Mouse (Mus musculus) hindbrain, embryonic 11.5 days (tissue): ENCODE data around the gene Hormad1. TPM values are rescaled to one million over a fixed set of nuclear protein-coding genes. Genes with fewer than 3 reads are reported as not detected.
"Not testable (repeated sequence)": the region's sequence is repeated elsewhere in the genome, so short reads cannot be mapped to it uniquely, and the experiment has no call there.

Source experiments
- ATAC-seq: fragments of 200-750 bp; cut with Nextera tagmentation; 2 replicates; pipeline ENCODE4 v1.8.0; 2017; ENCODE audit warnings: mild to moderate bottlenecking, moderate TSS enrichment, moderate library complexity; ENCODE audit not compliant: low FRiP score
- DNase-seq: peaks from one replicate; pipeline ENCODE4 v3.0.0-alpha.2; 2015; ENCODE audit warnings: low spot score
- H3K27ac ChIP-seq: fragments of 300-500 bp; sonication (generic); 2 replicates; pipeline ENCODE4 v1.5.1; 2014; ENCODE audit warnings: mild to moderate bottlenecking, low read depth, low read length
- H3K27me3 ChIP-seq: fragments of 300-500 bp; sonication (generic); 2 replicates; pipeline ENCODE4 v1.6.1; 2014; ENCODE audit warnings: mild to moderate bottlenecking, low read length, moderate library complexity, mixed read lengths; ENCODE audit not compliant: control insufficient read depth, insufficient read depth
- H3K36me3 ChIP-seq: fragments of 300-500 bp; sonication (generic); 2 replicates; pipeline ENCODE4 v1.6.1; 2014; ENCODE audit warnings: mild to moderate bottlenecking, low read length, moderate library complexity, mixed read lengths; ENCODE audit not compliant: control insufficient read depth, insufficient read depth
- H3K4me1 ChIP-seq: fragments of 300-500 bp; sonication (generic); replicated peaks from 2 replicates; pipeline ENCODE4 v1.6.1; 2014; ENCODE audit warnings: low read length, mixed read lengths; ENCODE audit not compliant: control insufficient read depth, insufficient read depth
- H3K4me2 ChIP-seq: fragments of 300-500 bp; sonication (generic); replicated peaks from 2 replicates; pipeline ENCODE4 v1.6.1; 2014; ENCODE audit warnings: mild to moderate bottlenecking, low read depth, low read length
- H3K4me3 ChIP-seq: fragments of 300-500 bp; sonication (generic); 2 replicates; pipeline ENCODE4 v1.5.1; 2014; ENCODE audit warnings: low read depth, low read length
- H3K9ac ChIP-seq: fragments of 300-500 bp; sonication (generic); 2 replicates; pipeline ENCODE4 v1.6.1; 2014; ENCODE audit warnings: low read depth, low read length
- H3K9me3 ChIP-seq: fragments of 300-500 bp; sonication (generic); 2 replicates; pipeline ENCODE4 v1.6.1; 2016; ENCODE audit warnings: low read length; ENCODE audit not compliant: control insufficient read depth
- WGBS: fragments of 180-500 bp; shearing (Covaris S2); extraction: QIAGEN DNeasy Blood & Tissue Kit; methylation state at CpG from one replicate; pipeline ENCODE4 v1.1.7; 2014; 5-methylcytosine and 5-hydroxymethylcytosine counted together
- polyA plus RNA-seq: library from polyadenylated mRNA; unstranded; fragments of >200 nt; fragmentation: Nextera tagmentation; extraction: Ambion mirVana; gene quantifications from 2 replicates; pipeline ENCODE4 v1.2.1, GENCODE M21; 2014

Hormad1 gene
- polyA plus RNA-seq, 1 experiment from 2014 or later = not detected

DNA sequence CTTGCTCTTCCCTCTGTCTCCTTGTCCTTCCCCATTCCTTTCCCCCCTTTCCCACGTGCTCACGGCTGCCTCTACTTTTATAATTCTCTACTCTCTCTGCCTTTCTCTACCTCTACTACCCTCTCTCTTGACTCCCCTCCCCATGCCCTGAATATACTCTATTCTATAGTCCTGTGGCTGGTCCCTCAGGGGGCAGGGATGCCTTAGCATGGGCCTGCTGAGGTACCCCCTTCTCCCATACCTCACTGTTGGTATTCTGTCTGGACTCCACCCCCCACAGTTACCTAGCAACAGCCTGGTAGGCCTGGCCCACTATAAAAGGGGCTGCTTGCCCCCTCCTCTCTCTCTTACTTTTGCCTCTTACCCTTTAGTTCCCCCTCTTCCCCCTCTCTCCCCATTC lies 64.1 kb downstream of the Hormad1 start:
- Histone ChIP-seq H3K9ac (no peak overlapping the region), H3K4me2 (no peak overlapping the region), H3K27ac (no peak overlapping the region), H3K9me3 (no peaks in the 10 kb centered on the region), H3K4me3 (no peak overlapping the region), H3K4me1 (peaks cover 4% of the 10 kb centered on the region; the same call in 1 of the 2 replicates), H3K27me3 (no peaks in the 10 kb centered on the region), H3K36me3 (no peaks in the 10 kb centered on the region)
- DNase-seq = no peak
- 64% methylated on average over 2 of the region's 2 CpGs for WGBS
- ATAC-seq = no peak

DNA sequence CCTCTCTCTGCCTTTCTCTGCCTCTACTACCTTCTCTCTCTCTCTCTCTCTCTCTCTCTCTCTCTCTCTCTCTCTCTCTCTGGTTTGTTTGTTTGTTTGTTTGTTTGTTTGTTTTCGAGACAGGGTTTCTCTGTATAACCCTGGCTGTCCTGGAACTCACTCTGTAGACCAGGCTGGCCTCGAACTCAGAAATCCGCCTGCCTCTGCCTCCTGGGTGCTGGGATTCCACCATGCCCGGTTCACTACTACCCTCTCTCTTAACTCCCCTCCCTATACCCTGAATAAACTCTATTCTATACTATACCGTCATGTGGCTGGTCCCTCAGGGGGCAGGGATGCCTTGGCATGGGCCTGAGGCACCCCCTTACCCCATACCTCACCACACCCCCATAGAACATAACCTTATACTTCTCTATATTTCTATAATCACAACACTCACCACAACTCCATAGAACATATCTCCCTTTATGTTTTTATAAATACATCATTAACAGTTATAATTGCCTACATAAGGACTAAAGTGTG lies 64.6 kb downstream of the Hormad1 start:
- peak overlapping the region; percentile 40 for H3K4me2 ChIP-seq
- not testable (repeated sequence) for H3K27ac ChIP-seq, DNase-seq, H3K4me1 ChIP-seq, H3K27me3 ChIP-seq, H3K9me3 ChIP-seq, ATAC-seq, H3K36me3 ChIP-seq
- 0 out of 2 replicates have a peak overlapping the region, but pooled peaks have one; percentile 34 for H3K9ac ChIP-seq
- H3K4me3 ChIP-seq = peak overlapping the region; percentile 63; the same call in 1 of the 2 replicates
- WGBS = 75% methylated on average over 5 of the region's 5 CpGs

DNA sequence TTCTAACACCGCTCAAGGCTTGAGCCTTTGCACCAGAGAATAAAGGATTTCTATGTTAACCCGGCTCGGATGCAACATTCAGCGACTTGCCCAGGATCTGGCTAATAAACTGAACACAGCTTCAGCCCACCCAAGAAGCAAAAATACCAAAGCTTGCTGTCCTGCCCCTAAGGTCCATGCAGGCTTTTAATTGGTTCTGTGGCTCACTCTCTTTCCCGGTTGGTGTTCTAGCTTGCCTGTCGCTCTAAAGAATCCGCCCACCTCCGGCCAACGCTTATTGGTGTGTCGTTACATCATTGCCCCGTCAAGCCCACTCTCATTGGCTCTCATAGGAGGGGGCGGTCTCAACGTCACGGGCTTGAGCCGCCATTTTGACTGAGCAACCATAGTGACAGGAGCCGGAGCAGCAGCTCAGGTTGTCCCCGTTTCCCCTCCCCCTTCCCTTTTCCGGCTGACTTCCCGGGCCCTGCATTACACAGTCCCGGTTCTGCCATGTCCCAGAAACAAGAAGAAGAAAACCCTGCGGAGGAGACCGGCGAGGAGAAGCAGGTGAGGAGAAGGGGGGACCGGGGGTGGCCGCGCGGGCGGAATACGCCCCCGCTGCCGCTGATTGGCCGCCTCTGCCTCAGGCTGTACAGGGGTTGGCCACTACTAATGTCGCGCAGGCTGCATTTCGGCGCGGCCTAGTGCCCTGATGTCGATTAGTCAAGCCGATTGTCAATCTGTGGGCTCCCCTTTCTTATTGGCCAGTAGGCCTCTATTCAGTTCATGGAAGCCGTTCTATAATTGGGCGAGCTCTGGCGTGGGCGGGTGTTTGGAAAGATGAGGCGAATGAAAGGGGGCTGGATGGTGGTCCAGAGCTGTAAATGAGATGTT lies 65.4 kb downstream of the Hormad1 start, which contains the start of gene Ensa:
TSS of gene Ensa (plus strand) at position 366 of the 876 bp plus-strand sequence.
- Histone ChIP-seq H3K4me2 (peak within 1 kb of the TSS; percentile 65), H3K4me1 (peaks cover 4% of the 10 kb centered on the region; the same call in 1 of the 2 replicates), H3K36me3 (no peaks in the 10 kb centered on the region), H3K4me3 (peak within 1 kb of the TSS; percentile 63), H3K9ac (peak within 1 kb of the TSS; percentile 74), H3K9me3 (no peaks in the 10 kb centered on the region), H3K27me3 (no peaks in the 10 kb centered on the region), H3K27ac (no peak within 1 kb of the TSS)
- DNase-seq (peak; percentile 96), ATAC-seq (peak; percentile 99)
- WGBS = under 1% methylated on average over 44 of the region's 44 CpGs

DNA sequence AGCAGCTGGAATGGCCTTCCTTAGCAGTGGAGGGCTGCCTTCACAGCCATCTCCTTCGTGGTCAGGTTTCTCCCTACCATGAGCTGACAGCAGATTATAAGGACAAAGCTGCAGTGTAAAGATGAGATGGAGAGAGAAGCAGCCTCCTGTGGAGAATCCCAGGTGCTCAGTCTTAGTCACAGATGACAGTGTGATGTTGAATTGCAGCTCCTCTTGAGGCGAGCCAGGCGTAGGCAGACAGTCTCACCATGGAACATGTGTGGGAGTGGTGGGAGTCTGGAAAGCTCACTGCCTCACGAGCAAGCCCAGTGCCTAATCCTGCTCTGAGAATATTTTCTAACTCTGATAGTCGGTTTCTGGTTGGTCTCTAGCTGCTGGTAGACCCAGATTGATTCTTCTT lies 68.3 kb downstream of the Hormad1 start:
- no peak overlapping the region for H3K27ac ChIP-seq
- H3K4me1 ChIP-seq = peaks cover 4% of the 10 kb centered on the region; the same call in 1 of the 2 replicates
- H3K36me3 ChIP-seq = no peaks in the 10 kb centered on the region; the same call in 1 of the 2 replicates
- no peak for ATAC-seq
- H3K9me3 ChIP-seq = no peaks in the 10 kb centered on the region
- no peak overlapping the region for H3K4me3 ChIP-seq
- DNase-seq = no peak
- no peak overlapping the region for H3K9ac ChIP-seq
- H3K4me2 ChIP-seq = no peak overlapping the region
- 89% methylated on average over 5 of the region's 5 CpGs for WGBS
- H3K27me3 ChIP-seq = no peaks in the 10 kb centered on the region

DNA sequence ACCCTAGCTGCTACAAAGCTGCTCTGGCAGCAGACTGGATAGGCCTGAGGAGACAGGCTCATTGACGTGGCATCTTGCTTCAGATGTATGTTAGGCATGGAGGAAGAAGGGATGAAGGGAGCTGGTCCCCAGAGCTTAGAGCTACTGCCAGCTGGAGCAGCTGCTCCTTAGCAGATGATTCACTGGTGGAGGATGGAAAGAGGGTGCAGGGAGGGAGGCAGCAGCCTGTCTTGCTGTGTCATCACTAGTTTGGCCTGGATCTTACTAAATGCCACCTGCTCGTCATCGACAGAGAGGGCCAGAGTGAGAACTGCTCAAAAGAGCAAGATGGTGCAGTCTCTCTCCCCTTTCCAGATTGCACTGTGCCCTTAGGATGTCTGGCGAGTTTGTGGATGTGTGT lies 70.3 kb downstream of the Hormad1 start:
- peaks cover 4% of the 10 kb centered on the region; the same call in 1 of the 2 replicates for H3K4me1 ChIP-seq
- no peaks in the 10 kb centered on the region; the same call in 1 of the 2 replicates for H3K36me3 ChIP-seq
- H3K9ac ChIP-seq = no peak overlapping the region
- H3K27ac ChIP-seq = no peak overlapping the region
- no peak overlapping the region for H3K4me3 ChIP-seq
- no peak overlapping the region for H3K4me2 ChIP-seq
- no peaks in the 10 kb centered on the region for H3K27me3 ChIP-seq
- DNase-seq (no peak), ATAC-seq (no peak)
- H3K9me3 ChIP-seq = no peaks in the 10 kb centered on the region
- WGBS = 85% methylated on average over 4 of the region's 4 CpGs

DNA sequence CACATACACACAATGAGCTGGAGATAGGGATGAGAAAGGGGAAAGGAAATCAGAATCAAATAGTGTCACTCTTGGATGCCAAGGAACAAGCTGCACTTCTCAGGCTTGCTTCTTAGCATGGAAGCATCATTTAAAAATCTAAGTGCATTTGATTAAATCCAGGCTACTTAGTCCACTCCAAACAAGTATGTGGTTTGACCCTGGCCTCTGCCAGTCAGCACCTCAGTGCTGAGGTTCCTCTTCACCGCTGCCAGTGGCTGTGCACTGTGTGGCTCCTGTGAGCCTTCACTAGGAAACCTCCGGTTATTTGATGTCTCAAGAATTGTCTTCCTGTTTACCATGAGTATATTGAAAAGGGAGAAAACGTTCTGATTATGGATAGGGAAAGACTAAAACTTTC lies 71.4 kb downstream of the Hormad1 start:
- no peaks in the 10 kb centered on the region for H3K27me3 ChIP-seq
- no peak for DNase-seq
- WGBS = 83% methylated on average over 3 of the region's 3 CpGs
- peaks cover 4% of the 10 kb centered on the region; the same call in 1 of the 2 replicates for H3K4me1 ChIP-seq
- H3K4me3 ChIP-seq = no peak overlapping the region
- no peak for ATAC-seq
- no peaks in the 10 kb centered on the region; the same call in 1 of the 2 replicates for H3K36me3 ChIP-seq
- no peak overlapping the region for H3K9ac ChIP-seq
- H3K4me2 ChIP-seq = no peak overlapping the region
- no peaks in the 10 kb centered on the region for H3K9me3 ChIP-seq
- no peak overlapping the region for H3K27ac ChIP-seq

DNA sequence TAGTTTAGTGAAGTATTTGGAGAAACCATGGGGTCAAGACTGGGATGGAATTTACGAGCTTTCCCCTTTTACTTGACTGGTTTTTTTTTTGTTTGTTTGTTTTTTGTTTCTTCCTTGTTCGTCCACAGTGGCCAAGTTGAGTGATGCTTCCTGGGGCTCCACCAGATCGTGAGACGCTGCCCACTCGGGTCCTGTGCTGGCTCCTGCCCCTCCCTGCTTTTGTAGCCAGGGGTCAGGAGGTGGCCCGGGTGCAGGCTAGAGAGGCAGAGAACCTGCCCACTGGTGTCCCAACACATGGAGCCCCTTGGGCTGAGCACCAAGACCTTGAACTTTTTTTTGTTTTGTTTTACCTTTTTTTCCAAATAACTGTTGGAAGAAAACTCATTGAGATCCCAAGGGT lies 71.8 kb downstream of the Hormad1 start:
- DNase-seq (no peak), ATAC-seq (no peak)
- Histone ChIP-seq H3K27me3 (no peaks in the 10 kb centered on the region), H3K4me2 (no peak overlapping the region), H3K9me3 (no peaks in the 10 kb centered on the region), H3K27ac (no peak overlapping the region), H3K4me1 (peaks cover 2% of the 10 kb centered on the region; the same call in 1 of the 2 replicates), H3K36me3 (no peaks in the 10 kb centered on the region; the same call in 1 of the 2 replicates), H3K4me3 (no peak overlapping the region), H3K9ac (no peak overlapping the region)
- WGBS = 75% methylated on average over 6 of the region's 6 CpGs

DNA sequence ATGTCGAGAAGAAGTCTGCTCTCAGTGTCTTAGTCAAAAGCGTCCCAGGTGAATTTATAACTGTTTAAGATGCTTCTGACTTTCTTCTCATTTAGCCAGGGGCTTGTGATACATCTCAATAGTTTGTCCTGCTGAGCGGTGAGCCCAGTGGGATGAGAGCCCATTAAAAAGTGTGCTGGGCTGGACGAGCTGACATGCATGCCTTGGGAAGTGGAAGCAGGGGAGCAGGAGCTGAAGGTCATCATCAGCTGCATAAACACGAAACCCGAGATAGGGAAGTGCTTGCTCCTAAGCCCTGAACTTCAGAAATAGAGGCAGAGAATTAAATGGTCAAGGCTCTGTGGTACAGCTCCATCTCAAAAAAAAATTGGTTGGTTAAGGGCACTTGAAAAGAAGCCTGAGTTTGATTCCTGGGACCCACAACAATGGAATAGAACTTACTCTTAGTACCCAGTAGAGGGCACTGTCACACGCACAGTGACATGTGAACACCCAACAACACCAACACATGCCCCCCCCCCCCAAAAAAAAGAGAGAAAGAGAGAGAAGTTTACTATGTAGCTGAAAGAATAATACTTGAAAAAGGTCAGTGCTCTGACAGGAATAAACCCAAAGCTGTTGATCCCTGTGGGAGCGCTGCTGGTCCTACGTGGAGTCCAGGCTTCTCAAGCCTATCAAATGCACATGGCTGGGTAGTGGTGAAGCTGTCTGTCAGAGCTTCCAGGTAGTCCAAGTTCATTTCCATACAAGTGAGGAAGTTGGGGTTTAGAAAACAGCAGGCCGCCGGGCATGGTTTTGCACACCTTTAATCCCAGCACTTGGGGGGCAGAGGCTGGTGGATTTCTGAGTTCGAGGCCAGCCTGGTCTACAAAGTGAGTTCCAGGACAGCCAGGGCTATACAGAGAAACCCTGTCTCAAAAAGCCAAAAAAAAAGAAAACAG lies 73.4 kb downstream of the Hormad1 start:
- no peak overlapping the region for H3K9ac ChIP-seq
- no peaks in the 10 kb centered on the region for H3K4me1 ChIP-seq
- no peak overlapping the region for H3K4me3 ChIP-seq
- ATAC-seq (no peak), DNase-seq (peak; percentile 39)
- no peaks in the 10 kb centered on the region for H3K9me3 ChIP-seq
- H3K4me2 ChIP-seq = no peak overlapping the region
- H3K36me3 ChIP-seq = no peaks in the 10 kb centered on the region; the same call in 1 of the 2 replicates
- no peaks in the 10 kb centered on the region for H3K27me3 ChIP-seq
- WGBS = 80% methylated on average over 12 of the region's 12 CpGs
- no peak overlapping the region for H3K27ac ChIP-seq
